Mouse (Mus musculus): ENCODE measurements around the gene Styxl1. TPM values are rescaled to one million over a fixed set of nuclear protein-coding genes. Genes with fewer than 3 reads are reported as not detected.

Gene Styxl1
- polyA plus RNA-seq (2012; rRNA removed) (0.02 TPM in 1 of 2 replicates, not detected in the other), polyA plus RNA-seq (2014; fragmentation: Nextera tagmentation; extraction: Ambion mirVana) (not detected in 2 replicates)

DNA sequence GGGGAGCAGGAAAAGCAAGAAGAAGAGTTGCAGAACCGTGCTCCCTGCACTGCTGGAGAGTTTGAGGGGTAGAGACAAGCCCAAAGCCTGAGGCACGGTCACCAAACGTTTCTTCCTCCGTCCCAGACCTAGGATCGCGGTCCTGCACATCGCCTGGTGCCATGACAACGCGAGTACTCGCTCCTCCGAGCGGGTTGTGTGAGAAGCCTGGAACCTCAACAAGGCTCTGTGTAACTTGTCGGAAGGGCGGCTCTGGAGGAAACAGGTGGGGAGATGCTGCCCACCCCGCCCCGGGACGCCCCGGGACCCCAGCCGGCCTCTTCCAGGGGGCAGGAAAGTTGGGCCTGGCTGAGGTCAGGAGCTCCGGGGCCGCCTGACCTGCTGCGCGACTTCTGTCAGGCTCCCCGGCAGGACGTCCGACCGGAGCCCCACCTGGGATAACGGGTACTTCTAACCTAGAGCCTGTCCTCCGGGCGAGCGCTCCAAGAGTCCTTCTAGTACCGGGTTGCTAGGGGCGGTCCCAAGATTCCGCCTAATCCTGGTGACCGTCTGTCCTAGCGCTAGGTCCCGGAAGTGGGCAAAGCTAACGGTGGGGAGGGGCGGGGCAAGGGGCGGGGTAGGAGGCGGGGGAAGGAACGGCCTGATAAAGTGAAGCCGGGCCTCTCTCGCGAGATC, at the start of gene Styxl1:
Gene Styxl1 (minus strand): TSS at position 590 of the 675 bp plus-strand sequence.
- Histone ChIP-seq H3K27me3 (ENCODE audit: control insufficient read depth, insufficient read depth, low read length) (no peaks in the 10 kb centered on the region), H3K9me3 (ENCODE audit: control insufficient read depth, low read length) (no peaks in the 10 kb centered on the region), H3K4me1 (replicated peaks; ENCODE audit: control insufficient read depth in 2 of 2, insufficient read depth in 2 of 2, low read length in 1 of 2) (peaks cover 13 to 25% of the 10 kb centered on the region in 2 experiments), H3K27ac (peak within 1 kb of the TSS; percentile 64), H3K9ac (replicated peaks) (peak within 1 kb of the TSS; percentile 92), H3K36me3 (replicated peaks; ENCODE audit: control insufficient read depth, insufficient read depth, low read depth) (peaks cover 5% of the 10 kb centered on the region), H3K4me3 (ENCODE audit: insufficient read depth in 1 of 2, low read depth in 2 of 2, low read length in 2 of 2) (peak within 1 kb of the TSS; percentile 70 to 90), H3K4me2 (ENCODE audit: low read depth) (peak within 1 kb of the TSS; percentile 96)
- peak; percentile 91 for ATAC-seq (ENCODE audit: insufficient read depth)
- TF ChIP-seq EP300 (IDR thresholded peaks at IDR 0.05; ENCODE audit: low read depth) (no peak), CTCF (IDR thresholded peaks at IDR 0.05; ENCODE audit: low read depth) (no peak)
- peak in 1 of 3 experiments; percentile 35 for DNase-seq (ENCODE audit: low read depth in 3 of 3, low spot score in 3 of 3)
- WGBS (ENCODE audit: insufficient replicate concordance), result under 1% methylated on average over 45 of the region's 45 CpGs

DNA sequence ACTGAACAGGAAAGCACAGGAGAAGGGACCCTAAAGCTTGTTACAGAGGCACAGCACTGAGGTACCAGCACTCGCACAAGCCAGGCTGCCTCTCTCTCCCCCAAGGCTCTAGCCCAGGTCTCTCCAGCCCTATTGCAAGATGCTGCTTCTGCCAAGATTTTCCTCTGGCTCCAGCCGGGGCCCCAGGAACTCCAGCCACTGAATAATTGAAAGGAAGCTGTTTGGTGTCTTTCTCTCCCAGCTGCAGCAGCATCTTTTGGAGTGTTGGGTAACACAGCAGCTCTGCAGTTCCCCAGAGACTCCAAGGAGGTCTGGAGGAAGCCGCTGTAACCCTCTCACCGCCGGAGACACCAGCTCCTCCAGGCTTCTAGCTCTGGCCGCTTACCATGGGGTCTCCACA, 48.0 kb upstream of the Styxl1 start:
- Histone ChIP-seq H3K4me2 (ENCODE audit: low read depth) (no peak overlapping the region), H3K9me3 (ENCODE audit: control insufficient read depth, low read length) (no peaks in the 10 kb centered on the region), H3K36me3 (replicated peaks; ENCODE audit: control insufficient read depth, insufficient read depth, low read depth) (no peaks in the 10 kb centered on the region), H3K27ac (no peak overlapping the region), H3K9ac (replicated peaks) (no peak overlapping the region), H3K4me1 (replicated peaks; ENCODE audit: control insufficient read depth in 2 of 2, insufficient read depth in 2 of 2, low read length in 1 of 2) (no peaks in the 10 kb centered on the region), H3K27me3 (ENCODE audit: control insufficient read depth, insufficient read depth, low read length) (no peaks in the 10 kb centered on the region), H3K4me3 (ENCODE audit: insufficient read depth in 1 of 2, low read depth in 2 of 2, low read length in 2 of 2) (no peak overlapping the region)
- DNase-seq (ENCODE audit: low read depth in 3 of 3, low spot score in 3 of 3), result no peak
- TF ChIP-seq CTCF (IDR thresholded peaks at IDR 0.05; ENCODE audit: low read depth) (no peak), EP300 (IDR thresholded peaks at IDR 0.05; ENCODE audit: low read depth) (no peak)
- 38% methylated on average over 6 of the region's 6 CpGs for WGBS (ENCODE audit: insufficient replicate concordance)
- no peak for ATAC-seq (ENCODE audit: insufficient read depth)

GRCm38 (mm10) chr5:135824517-135824916, 46.3 kb upstream of the Styxl1 start:
- H3K27me3 ChIP-seq (ENCODE audit: control insufficient read depth, insufficient read depth, low read length), result no peaks in the 10 kb centered on the region
- H3K4me3 ChIP-seq (ENCODE audit: insufficient read depth in 1 of 2, low read depth in 2 of 2, low read length in 2 of 2), result no peak overlapping the region
- no peak for TF ChIP-seq CTCF (IDR thresholded peaks at IDR 0.05; ENCODE audit: low read depth)
- TF ChIP-seq EP300 (IDR thresholded peaks at IDR 0.05; ENCODE audit: low read depth), result no peak
- H3K36me3 ChIP-seq (replicated peaks; ENCODE audit: control insufficient read depth, insufficient read depth, low read depth), result no peaks in the 10 kb centered on the region
- no peak overlapping the region for H3K4me2 ChIP-seq (ENCODE audit: low read depth)
- no peak overlapping the region for H3K27ac ChIP-seq
- H3K9me3 ChIP-seq (ENCODE audit: control insufficient read depth, low read length), result no peaks in the 10 kb centered on the region
- ATAC-seq (ENCODE audit: insufficient read depth) (no peak), DNase-seq (ENCODE audit: low read depth in 3 of 3, low spot score in 3 of 3) (no peak)
- H3K4me1 ChIP-seq (replicated peaks; ENCODE audit: control insufficient read depth in 2 of 2, insufficient read depth in 2 of 2, low read length in 1 of 2), result no peaks in the 10 kb centered on the region
- WGBS (ENCODE audit: insufficient replicate concordance), result 52% methylated on average over 3 of the region's 3 CpGs
- H3K9ac ChIP-seq (replicated peaks), result no peak overlapping the region

DNA sequence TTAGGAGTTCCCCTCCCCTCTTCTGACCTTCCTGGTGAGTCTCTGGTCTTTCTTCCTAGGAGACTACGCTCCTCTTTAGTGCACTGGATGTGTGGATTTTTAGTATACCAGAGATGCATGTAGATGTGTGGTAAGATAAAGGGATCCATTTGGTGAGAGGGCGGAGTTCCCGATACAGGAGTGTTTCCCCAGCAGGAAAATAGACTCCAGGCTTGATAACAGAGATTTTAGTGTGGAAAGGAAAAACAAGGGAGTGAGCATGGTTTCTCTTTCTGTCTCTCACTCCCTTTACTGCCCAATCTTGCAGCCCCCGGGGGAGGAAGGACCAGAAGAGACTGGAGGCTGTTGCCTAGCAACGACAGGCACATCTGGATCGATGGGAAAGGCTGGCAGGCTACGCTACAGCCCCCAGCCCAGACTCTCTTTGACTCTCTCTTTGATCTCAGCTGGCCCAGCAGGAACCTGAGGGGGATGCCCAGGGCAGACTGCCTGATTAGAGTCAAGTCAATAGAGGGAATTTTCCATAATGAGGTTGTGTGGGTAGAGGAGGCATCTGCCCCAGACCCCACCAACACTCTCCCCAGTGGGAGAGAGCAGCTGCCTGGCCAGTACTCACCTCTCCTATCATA, 44.2 kb upstream of the Styxl1 start:
- TF ChIP-seq CTCF (IDR thresholded peaks at IDR 0.05; ENCODE audit: low read depth) (no peak), EP300 (IDR thresholded peaks at IDR 0.05; ENCODE audit: low read depth) (no peak)
- no peak overlapping the region for H3K4me2 ChIP-seq (ENCODE audit: low read depth)
- WGBS (ENCODE audit: insufficient replicate concordance), result 18% methylated on average over 7 of the region's 7 CpGs

GRCm38 (mm10) chr5:135818491-135818890, 40.3 kb upstream of the Styxl1 start:
- Histone ChIP-seq H3K36me3 (replicated peaks; ENCODE audit: control insufficient read depth, insufficient read depth, low read depth) (no peaks in the 10 kb centered on the region), H3K9ac (replicated peaks) (no peak overlapping the region), H3K4me2 (ENCODE audit: low read depth) (no peak overlapping the region), H3K27me3 (ENCODE audit: control insufficient read depth, insufficient read depth, low read length) (no peaks in the 10 kb centered on the region), H3K4me1 (replicated peaks; ENCODE audit: control insufficient read depth in 2 of 2, insufficient read depth in 2 of 2, low read length in 1 of 2) (no peaks in the 10 kb centered on the region), H3K4me3 (ENCODE audit: insufficient read depth in 1 of 2, low read depth in 2 of 2, low read length in 2 of 2) (no peak overlapping the region), H3K9me3 (ENCODE audit: control insufficient read depth, low read length) (no peaks in the 10 kb centered on the region), H3K27ac (no peak overlapping the region)
- 28% methylated on average over 7 of the region's 7 CpGs for WGBS (ENCODE audit: insufficient replicate concordance)
- ATAC-seq (ENCODE audit: insufficient read depth) (no peak), DNase-seq (ENCODE audit: low read depth in 3 of 3, low spot score in 3 of 3) (no peak)
- no peak for TF ChIP-seq EP300 (IDR thresholded peaks at IDR 0.05; ENCODE audit: low read depth)
- no peak for TF ChIP-seq CTCF (IDR thresholded peaks at IDR 0.05; ENCODE audit: low read depth)

More for the DNA sequence above, 44.2 kb upstream of the Styxl1 start:
- ATAC-seq (ENCODE audit: insufficient read depth) (no peak), DNase-seq (ENCODE audit: low read depth in 3 of 3, low spot score in 3 of 3) (no peak)
- no peaks in the 10 kb centered on the region for H3K9me3 ChIP-seq (ENCODE audit: control insufficient read depth, low read length)
- H3K27me3 ChIP-seq (ENCODE audit: control insufficient read depth, insufficient read depth, low read length), result no peaks in the 10 kb centered on the region
- no peaks in the 10 kb centered on the region for H3K4me1 ChIP-seq (replicated peaks; ENCODE audit: control insufficient read depth in 2 of 2, insufficient read depth in 2 of 2, low read length in 1 of 2)
- no peak overlapping the region for H3K27ac ChIP-seq
- no peaks in the 10 kb centered on the region for H3K36me3 ChIP-seq (replicated peaks; ENCODE audit: control insufficient read depth, insufficient read depth, low read depth)
- H3K9ac ChIP-seq (replicated peaks), result no peak overlapping the region
- H3K4me3 ChIP-seq (ENCODE audit: insufficient read depth in 1 of 2, low read depth in 2 of 2, low read length in 2 of 2), result no peak overlapping the region
